Mouse (Mus musculus) monocyte, adult 2 months (primary cell): ENCODE measurements around the gene Eif4e3.

ENCODE experiments used
- DNase-seq, 2 experiments: peaks; one replicate each; pipeline ENCODE4 v3.0.0; 2022; ENCODE audit warnings: low spot score in 2 of 2, low read depth in 1 of 2

Gene Eif4e3

GRCm38 (mm10) chr6:99665457-99666317 lies 884 bp downstream of the Eif4e3 start:
- DNase-seq: no peak

GRCm38 (mm10) chr6:99663232-99663631 lies 3.3 kb downstream of the Eif4e3 start:
- DNase-seq: no peak

GRCm38 (mm10) chr6:99660443-99660842 lies 6.1 kb downstream of the Eif4e3 start:
- no peak for DNase-seq

- no peak for DNase-seq
Observed at GRCm38 (mm10) chr6:99658586-99658985, 8.0 kb downstream of the Eif4e3 start.

- DNase-seq: no peak
Observed at GRCm38 (mm10) chr6:99656088-99656487, 10.5 kb downstream of the Eif4e3 start.

- no peak for DNase-seq
Observed at GRCm38 (mm10) chr6:99655488-99655887, 11.1 kb downstream of the Eif4e3 start.

- no peak for DNase-seq
Observed at GRCm38 (mm10) chr6:99654343-99654742, 12.2 kb downstream of the Eif4e3 start.

- no peak for DNase-seq
Observed at GRCm38 (mm10) chr6:99652341-99652740, 14.2 kb downstream of the Eif4e3 start.

- no peak for DNase-seq
Observed at GRCm38 (mm10) chr6:99649307-99649706, 17.3 kb downstream of the Eif4e3 start.

- DNase-seq: no peak
Observed at GRCm38 (mm10) chr6:99646344-99646743, 20.2 kb downstream of the Eif4e3 start.

- no peak for DNase-seq
Observed at GRCm38 (mm10) chr6:99644876-99645275, 21.7 kb downstream of the Eif4e3 start.

GRCm38 (mm10) chr6:99644386-99644785 lies 22.2 kb downstream of the Eif4e3 start:
- no peak for DNase-seq

GRCm38 (mm10) chr6:99643439-99644199 lies 23.0 kb downstream of the Eif4e3 start:
- no peak for DNase-seq

- DNase-seq: no peak
Observed at GRCm38 (mm10) chr6:99637456-99637855, 29.1 kb downstream of the Eif4e3 start.

- DNase-seq: no peak
Observed at GRCm38 (mm10) chr6:99636801-99637200, 29.8 kb downstream of the Eif4e3 start.

- no peak for DNase-seq
Observed at GRCm38 (mm10) chr6:99636121-99636520, 30.4 kb downstream of the Eif4e3 start.

- DNase-seq: no peak
Observed at GRCm38 (mm10) chr6:99632121-99632980, 34.2 kb downstream of the Eif4e3 start.

- no peak for DNase-seq
Observed at GRCm38 (mm10) chr6:99631637-99632036, 34.9 kb downstream of the Eif4e3 start.

- no peak for DNase-seq
Observed at GRCm38 (mm10) chr6:99629726-99630458, 36.7 kb downstream of the Eif4e3 start.

- no peak for DNase-seq
Observed at GRCm38 (mm10) chr6:99626347-99626746, 40.2 kb downstream of the Eif4e3 start.

GRCm38 (mm10) chr6:99625803-99626202 lies 40.8 kb downstream of the Eif4e3 start:
- DNase-seq: no peak
